Mouse (Mus musculus) heart, adult 2 months (tissue): ENCODE measurements around the gene Gm9508.

ENCODE experiments used
- CTCF ChIP-seq: fragments of 200-600 bp; IDR thresholded peaks from 2 replicates; pipeline ENCODE4 v1.8.1; 2022; ENCODE audit warnings: antibody characterized with exemption, mild to moderate bottlenecking, moderate library complexity
- POLR2A ChIP-seq: fragments of 200-500 bp; IDR thresholded peaks from 2 replicates; pipeline ENCODE4 v1.6.1; 2011; ENCODE audit warnings: mild to moderate bottlenecking, low read depth, low read length, control low read depth; ENCODE audit not compliant: insufficient read depth

GRCm38 (mm10) chr10:77706326-77706725 is 9.3 kb upstream of the Gm9508 start, which contains the start of gene Gm10272:
- TF ChIP-seq POLR2A (no peak), CTCF (no peak)
